Mouse (Mus musculus): ENCODE measurements at regions not wholly inside any gene's neighbourhood (a gene's known extent, or its start where the extent isn't known, plus 50 kb on each side); places are given as distances from the start of the nearest gene placed in this dataset.
A peak's percentile ranks its signal among the peaks of the same experiment; 100 is the strongest.

DNA sequence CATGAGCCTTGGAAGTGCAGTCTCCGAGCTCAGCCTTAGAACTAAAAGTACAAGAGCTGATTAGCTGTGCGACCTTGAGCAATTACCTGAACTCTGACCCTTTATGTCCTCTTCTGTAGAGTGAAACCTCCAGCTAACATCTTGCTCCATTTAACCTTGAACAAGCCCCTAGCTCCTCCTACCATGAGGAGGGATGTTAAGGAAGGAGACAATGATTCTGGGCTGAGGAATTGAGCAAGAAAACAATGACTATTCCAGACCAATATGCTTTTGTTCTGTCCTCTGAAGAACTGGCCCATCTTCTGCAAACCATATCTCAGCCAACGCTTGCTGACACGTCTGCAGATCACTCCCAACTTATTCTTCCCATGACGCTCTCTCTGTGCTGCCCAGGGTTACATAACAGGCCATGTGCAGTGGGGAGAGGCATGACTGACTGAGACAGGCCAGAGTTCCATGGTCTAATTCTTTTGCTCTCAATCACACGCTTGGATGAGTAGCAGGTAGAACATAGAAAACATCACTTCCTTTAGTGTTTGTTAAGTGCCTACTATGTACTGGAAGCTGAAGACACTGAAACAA, 227.5 kb downstream of the Gm12728 start:
- DNase-seq (ENCODE audit: low read depth, low spot score), result no peak

DNA sequence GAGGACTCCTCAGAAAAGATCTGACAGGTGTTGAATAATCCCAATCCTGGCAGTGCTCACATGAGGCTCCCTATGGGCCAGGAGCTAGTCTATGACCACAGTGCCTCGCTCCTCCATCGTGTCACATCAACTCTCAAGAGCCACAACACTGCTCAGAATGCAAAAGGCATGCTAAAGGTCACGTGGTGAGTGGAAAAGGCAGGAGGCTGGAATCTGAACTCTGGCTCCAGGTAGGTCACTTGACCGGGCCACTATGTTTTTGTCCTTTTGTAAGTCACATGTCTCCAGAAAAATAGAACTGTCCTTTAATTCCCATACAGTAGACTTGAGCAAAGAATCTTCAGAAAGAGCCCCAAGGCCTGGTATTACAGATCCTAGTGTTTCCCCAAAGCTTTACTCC, 229.3 kb downstream of the Gm12728 start:
- no peak for DNase-seq (ENCODE audit: low read depth, low spot score)
- WGBS, result 85% methylated on average over 4 of the region's 4 CpGs

More for the DNA sequence above, 227.5 kb downstream of the Gm12728 start:
- WGBS, result 83% methylated on average over 6 of the region's 6 CpGs

- DNase-seq (ENCODE audit: low read depth, low spot score), result no peak
- WGBS, result 71% methylated on average over 4 of the region's 4 CpGs
Observed at GRCm38 (mm10) chr4:106020338-106020737, 230.7 kb downstream of the Gm12728 start.

DNA sequence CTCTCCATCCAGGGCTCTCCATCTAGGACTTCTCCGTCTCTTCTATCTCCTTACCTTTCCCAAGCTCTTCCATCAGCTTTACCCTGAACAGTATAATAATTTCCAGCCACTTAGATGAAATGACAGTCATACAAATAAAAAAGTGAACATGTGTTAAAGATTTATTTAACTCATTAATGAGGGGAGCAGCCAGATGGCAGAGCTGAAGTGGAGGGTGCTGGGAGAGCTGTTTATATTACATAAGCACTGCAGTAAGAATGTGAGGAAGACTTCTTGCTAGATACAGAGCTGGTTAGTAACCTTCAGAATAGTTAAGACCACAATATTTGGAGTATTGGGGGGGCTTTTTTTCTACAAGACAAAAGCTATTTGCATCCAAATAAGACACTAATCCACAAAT, 234.9 kb downstream of the Gm12728 start:
- 91% methylated on average over 1 of the region's 1 CpGs for WGBS
- DNase-seq (ENCODE audit: low read depth, low spot score), result no peak

- DNase-seq (ENCODE audit: low read depth, low spot score), result no peak
- WGBS, result 66% methylated on average over 15 of the region's 15 CpGs
Observed at GRCm38 (mm10) chr4:106025966-106026637, 236.4 kb downstream of the Gm12728 start.

GRCm38 (mm10) chr4:106040376-106040775, 250.7 kb downstream of the Gm12728 start:
- DNase-seq (ENCODE audit: low read depth, low spot score), result no peak
- 55% methylated on average over 7 of the region's 7 CpGs for WGBS

- 37% methylated on average over 3 of the region's 3 CpGs for WGBS
- DNase-seq (ENCODE audit: low read depth, low spot score), result no peak
Observed at GRCm38 (mm10) chr4:106042456-106042855, 252.8 kb downstream of the Gm12728 start.

GRCm38 (mm10) chr4:106043661-106044060, 254.0 kb downstream of the Gm12728 start:
- WGBS, result 82% methylated on average over 9 of the region's 9 CpGs
- DNase-seq (ENCODE audit: low read depth, low spot score), result no peak

- 85% methylated on average over 8 of the region's 8 CpGs for WGBS
- no peak for DNase-seq (ENCODE audit: low read depth, low spot score)
Observed at GRCm38 (mm10) chr4:106048053-106048452, 258.4 kb downstream of the Gm12728 start.

DNA sequence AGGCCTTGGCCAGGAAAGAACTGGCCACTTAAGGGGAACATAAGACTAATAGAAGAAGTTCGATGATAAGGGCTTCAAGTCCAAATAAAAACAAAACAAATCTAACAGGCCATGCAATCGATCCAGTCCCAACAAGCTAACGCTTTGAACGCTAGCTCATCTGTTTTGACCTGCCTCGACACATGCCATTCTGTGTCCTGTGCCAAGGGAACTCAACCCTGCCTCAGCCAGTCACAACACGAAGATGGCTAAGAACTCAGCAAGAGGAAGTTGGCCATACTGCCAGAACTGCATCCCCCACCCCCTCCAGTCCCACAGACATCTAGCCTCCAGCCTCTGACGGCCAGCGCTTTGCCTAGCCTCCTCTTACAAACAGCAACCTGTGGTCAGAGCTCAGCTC, 259.1 kb downstream of the Gm12728 start:
- DNase-seq (ENCODE audit: low read depth, low spot score), result no peak
- WGBS, result 92% methylated on average over 8 of the region's 8 CpGs

DNA sequence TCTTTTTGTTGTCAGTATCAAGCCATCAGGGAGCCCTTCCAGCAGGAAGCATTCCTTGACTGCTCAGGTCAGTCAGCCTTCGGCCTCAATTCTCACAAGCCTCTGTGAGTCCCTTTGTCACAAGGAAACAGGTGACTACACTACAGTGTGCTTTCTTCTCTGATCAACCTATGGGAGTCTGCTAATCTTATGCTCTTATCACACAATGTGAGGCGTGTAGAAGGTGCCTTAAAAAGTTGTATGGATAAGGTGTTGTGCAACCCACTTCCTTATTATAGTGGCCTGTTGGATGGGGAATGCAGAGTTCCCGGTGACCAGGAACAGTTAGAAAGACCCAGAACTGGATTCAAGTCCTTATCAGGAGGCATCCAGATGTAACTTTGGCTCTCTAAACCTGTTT, 260.2 kb downstream of the Gm12728 start:
- 36% methylated on average over 3 of the region's 3 CpGs for WGBS
- no peak for DNase-seq (ENCODE audit: low read depth, low spot score)

- DNase-seq (ENCODE audit: low read depth, low spot score), result no peak
- 36% methylated on average over 3 of the region's 3 CpGs for WGBS
Observed at GRCm38 (mm10) chr4:106050297-106050696, 260.6 kb downstream of the Gm12728 start.

- WGBS, result 66% methylated on average over 9 of the region's 9 CpGs
- DNase-seq (ENCODE audit: low read depth, low spot score), result no peak
Observed at GRCm38 (mm10) chr4:106053496-106053895, 262.5 kb upstream of the Usp24 start.

- no peak for DNase-seq (ENCODE audit: low read depth, low spot score)
- 50% methylated on average over 7 of the region's 7 CpGs for WGBS
Observed at GRCm38 (mm10) chr4:106054324-106054723, 261.7 kb upstream of the Usp24 start.

GRCm38 (mm10) chr4:106062651-106063050, 253.4 kb upstream of the Usp24 start:
- WGBS, result 45% methylated on average over 12 of the region's 12 CpGs
- no peak for DNase-seq (ENCODE audit: low read depth, low spot score)

- no peak for DNase-seq (ENCODE audit: low read depth, low spot score)
- 34% methylated on average over 6 of the region's 6 CpGs for WGBS
Observed at GRCm38 (mm10) chr4:106063851-106064382, 252.1 kb upstream of the Usp24 start.

DNA sequence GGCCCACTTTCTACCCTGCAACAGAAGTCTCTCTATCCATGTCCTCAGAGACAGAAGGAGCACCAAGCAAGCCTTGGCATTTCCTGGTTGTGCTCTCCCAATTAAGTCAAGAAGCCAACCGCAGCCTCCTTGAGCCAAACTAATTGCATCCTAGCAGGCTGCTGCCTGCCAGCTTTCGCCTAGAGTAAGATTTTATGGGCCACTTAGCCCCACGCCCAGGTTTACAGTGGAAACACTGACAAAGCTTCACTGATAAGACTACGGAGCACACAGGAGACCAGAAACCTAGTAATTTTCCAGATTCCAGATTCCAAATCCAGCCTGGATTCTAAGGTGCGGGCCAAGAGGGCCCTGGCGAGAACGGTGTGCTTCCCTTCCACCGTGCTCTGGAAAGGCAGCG, 249.0 kb upstream of the Usp24 start:
- WGBS, result 30% methylated on average over 9 of the region's 9 CpGs
- peak; percentile 88 for DNase-seq (ENCODE audit: low read depth, low spot score)

GRCm38 (mm10) chr4:106083546-106083945, 232.5 kb upstream of the Usp24 start:
- DNase-seq (ENCODE audit: low read depth, low spot score), result no peak

- 74% methylated on average over 9 of the region's 9 CpGs for WGBS
- no peak for DNase-seq (ENCODE audit: low read depth, low spot score)
Observed at GRCm38 (mm10) chr4:106091927-106092675, 223.9 kb upstream of the Usp24 start.

- no peak for DNase-seq (ENCODE audit: low read depth, low spot score)
- 88% methylated on average over 6 of the region's 6 CpGs for WGBS
Observed at GRCm38 (mm10) chr4:106092676-106093070, 223.3 kb upstream of the Usp24 start.

GRCm38 (mm10) chr4:106093252-106093651, 222.8 kb upstream of the Usp24 start:
- peak; percentile 38 for DNase-seq (ENCODE audit: low read depth, low spot score)
- 84% methylated on average over 2 of the region's 2 CpGs for WGBS
